Mouse (Mus musculus) G1E-ER4 (cell line): Measurements from ENCODE around the gene Nutm2. TPM values are rescaled to one million over a fixed set of nuclear protein-coding genes. Genes with fewer than 3 reads are reported as not detected.

Source experiments
- GATA1 ChIP-seq: IDR thresholded peaks from one replicate; pipeline ENCODE4 v1.8.0; 2012; ENCODE audit warnings: low read length, inconsistent platforms
- polyA plus RNA-seq: library from polyadenylated mRNA; stranded (reverse); fragments of >175 nt; gene quantifications from 2 replicates; pipeline ENCODE4 v1.2.3, GENCODE M21; 2012

The Nutm2 gene
- polyA plus RNA-seq, result not detected in 2 replicates

GRCm38 (mm10) chr13:50467007-50467406, at the start of gene Nutm2:
Gene Nutm2, plus strand, starts transcription at chr13:50467307.
- TF ChIP-seq GATA1, result no peak

GRCm38 (mm10) chr13:50417389-50418183, 49.5 kb upstream of the Nutm2 start, which contains the start of gene Fbxw17:
Gene Fbxw17, plus strand, starts transcription at chr13:50417864.
- no peak for TF ChIP-seq GATA1

GRCm38 (mm10) chr13:50418421-50418820, 48.7 kb upstream of the Nutm2 start:
- TF ChIP-seq GATA1, result no peak

- no peak for TF ChIP-seq GATA1
Measured at GRCm38 (mm10) chr13:50423625-50424209, 43.4 kb upstream of the Nutm2 start.

- no peak for TF ChIP-seq GATA1
Measured at GRCm38 (mm10) chr13:50424517-50424916, 42.6 kb upstream of the Nutm2 start.

- no peak for TF ChIP-seq GATA1
Measured at GRCm38 (mm10) chr13:50426686-50427085, 40.4 kb upstream of the Nutm2 start.

- no peak for TF ChIP-seq GATA1
Measured at GRCm38 (mm10) chr13:50443812-50444211, 23.3 kb upstream of the Nutm2 start, which contains the start of gene Gm47429. Gene Gm47429, minus strand, starts transcription at chr13:50443912.

GRCm38 (mm10) chr13:50445261-50445660, 21.8 kb upstream of the Nutm2 start:
- TF ChIP-seq GATA1, result no peak

GRCm38 (mm10) chr13:50453426-50453825, 13.7 kb upstream of the Nutm2 start:
- TF ChIP-seq GATA1, result no peak

- no peak for TF ChIP-seq GATA1
Measured at GRCm38 (mm10) chr13:50464621-50465562, 2.2 kb upstream of the Nutm2 start.

Other genes with a start within 250 kb of the Nutm2 start
- not detected in 2 replicates for gene Gm906, start 217.0 kb upstream of the Nutm2 start, polyA plus RNA-seq
- not detected in 2 replicates for gene Fbxw17, start 49.4 kb upstream of the Nutm2 start, polyA plus RNA-seq
- not detected in 2 replicates for gene Gm47429, start 23.4 kb upstream of the Nutm2 start, polyA plus RNA-seq
- gene Gm904, start 175.9 kb downstream of the Nutm2 start, polyA plus RNA-seq, result not detected in 2 replicates
- not detected in 2 replicates for gene Gm8765, start 231.0 kb downstream of the Nutm2 start, polyA plus RNA-seq